In genomic region chr1:18463218-18463617, GRCm38 (mm10) we compare ENCODE assay signal across 18 mouse cellular contexts.
DNase-seq lines count a peak whose midpoint lies in the region; ATAC-seq and TF ChIP-seq lines count a peak whose summit lies in the region.
"Had no signal": no experiment of that assay in that cellular context is flagged by ENCODE, and none has a peak within 500 bp of the region (broad histone marks: within the 10 kb centered on the region; RNA-seq: fewer than 3 reads in every experiment).

No protein-coding gene starts in this region.

- no peak overlapping the region for H3K27ac ChIP-seq in hindbrain, postnatal 0 days
- H3K27ac ChIP-seq in midbrain, postnatal 0 days (ENCODE audit: low read depth, low read length): no peak overlapping the region
- H3K27ac ChIP-seq: embryonic facial prominence, embryonic 13.5 days; forebrain, embryonic 13.5 days; layer of hippocampus, adult 2 months; left cerebral cortex, adult 2 months; stomach, postnatal 0 days had no signal

- no peak overlapping the region for H3K4me2 ChIP-seq in hindbrain, postnatal 0 days (ENCODE audit: low read depth, low read length)
- H3K4me2 ChIP-seq in midbrain, postnatal 0 days (ENCODE audit: low read depth, low read length, poor library complexity, severe bottlenecking): no peak overlapping the region
- H3K4me2 ChIP-seq: embryonic facial prominence, embryonic 13.5 days; forebrain, embryonic 13.5 days had no signal

- TF ChIP-seq CTCF in hindbrain, postnatal 0 days (IDR thresholded peaks at IDR 0.05; ENCODE audit: low read depth): no peak
- TF ChIP-seq CTCF in midbrain, postnatal 0 days (IDR thresholded peaks at IDR 0.05): no peak

- H3K4me1 ChIP-seq in hindbrain, postnatal 0 days (ENCODE audit: insufficient read depth, low read length): no peaks in the 10 kb centered on the region
- H3K4me1 ChIP-seq in midbrain, postnatal 0 days (ENCODE audit: insufficient read depth, low read length): no peaks in the 10 kb centered on the region

- no peaks in the 10 kb centered on the region for H3K36me3 ChIP-seq in hindbrain, postnatal 0 days (ENCODE audit: insufficient read depth, low read length)
- no peaks in the 10 kb centered on the region for H3K36me3 ChIP-seq in midbrain, postnatal 0 days (ENCODE audit: insufficient read depth, low read length)
- H3K36me3 ChIP-seq: embryonic facial prominence, embryonic 13.5 days had no signal

- no peak overlapping the region for H3K9ac ChIP-seq in hindbrain, postnatal 0 days (replicated peaks; ENCODE audit: low read length)
- H3K9ac ChIP-seq in midbrain, postnatal 0 days (replicated peaks; ENCODE audit: low read length, poor library complexity, severe bottlenecking): no peak overlapping the region
- H3K9ac ChIP-seq: embryonic facial prominence, embryonic 13.5 days; forebrain, embryonic 13.5 days had no signal

- no peaks in the 10 kb centered on the region for H3K9me3 ChIP-seq in hindbrain, postnatal 0 days (ENCODE audit: low read length)
- no peaks in the 10 kb centered on the region for H3K9me3 ChIP-seq in midbrain, postnatal 0 days (ENCODE audit: low read length)
- H3K9me3 ChIP-seq: embryonic facial prominence, embryonic 13.5 days; forebrain, embryonic 13.5 days had no signal

- H3K4me3 ChIP-seq in hindbrain, postnatal 0 days (ENCODE audit: low read length): no peak overlapping the region
- no peak overlapping the region for H3K4me3 ChIP-seq in midbrain, postnatal 0 days (ENCODE audit: low read depth, low read length)
- H3K4me3 ChIP-seq: embryonic facial prominence, embryonic 13.5 days; forebrain, embryonic 13.5 days; layer of hippocampus, adult 2 months; left cerebral cortex, adult 2 months had no signal

- ATAC-seq in cerebellum, adult (ENCODE audit: insufficient number of reproducible peaks, low FRiP score, low TSS enrichment): 0 out of 2 replicates have a peak, but pooled peaks have one; percentile 17
- 0 out of 2 replicates have a peak, but pooled peaks have one; percentile 38 for ATAC-seq in hindbrain, postnatal 0 days
- peak; percentile 24; the same call in 1 of the 2 replicates for ATAC-seq in midbrain, postnatal 0 days (ENCODE audit: low FRiP score)
- no peak for ATAC-seq in activated CD4-positive, CD25-positive, alpha-beta regulatory T cell, adult 4 months
- no peak for ATAC-seq in megakaryocyte, adult 5-6 weeks (ENCODE audit: poor library complexity, severe bottlenecking)
- ATAC-seq: inflammation-experienced regulatory T-cells, adult 6 months had no signal

- no peak for DNase-seq in cerebellum, adult 8-10 months
- peak; percentile 5 for DNase-seq in embryo, embryonic 9.5 days (ENCODE audit: extremely low spot score)
- DNase-seq in hindbrain, postnatal 0 days (ENCODE audit: low spot score): peak; percentile 34
- peak; percentile 31 for DNase-seq in midbrain, postnatal 0 days (ENCODE audit: low spot score)
- no peak for DNase-seq in frontal cortex, postnatal 14 days (ENCODE audit: low spot score in 2 of 2)
- DNase-seq: adrenal gland, postnatal 10 days; heart, adult 18-20 months; lung, postnatal 36 days; thymus, postnatal 25 days had no signal

- 43% methylated on average over 1 of the region's 1 CpGs for WGBS in hindbrain, postnatal 0 days
- 30% methylated on average over 1 of the region's 1 CpGs for WGBS in midbrain, postnatal 0 days

- no peaks in the 10 kb centered on the region for H3K27me3 ChIP-seq in hindbrain, postnatal 0 days (ENCODE audit: insufficient read depth, low read length)
- no peaks in the 10 kb centered on the region for H3K27me3 ChIP-seq in midbrain, postnatal 0 days (ENCODE audit: insufficient read depth, low read length)
- H3K27me3 ChIP-seq: embryonic facial prominence, embryonic 13.5 days; forebrain, embryonic 13.5 days had no signal

Comparison
In these comparisons a context has a peak if more than half of its experiments do, and no peak if none do; other contexts are left out.
1. ATAC-seq: peak in cerebellum, adult (single experiment), hindbrain, postnatal 0 days (single experiment) and midbrain, postnatal 0 days (single experiment); none in activated CD4-positive, CD25-positive, alpha-beta regulatory T cell, adult 4 months (single experiment) and megakaryocyte, adult 5-6 weeks (single experiment).
2. DNase-seq: peak in embryo, embryonic 9.5 days (single experiment), hindbrain, postnatal 0 days (single experiment) and midbrain, postnatal 0 days (single experiment); none in cerebellum, adult 8-10 months (single experiment) and frontal cortex, postnatal 14 days (0 of 2).